Mouse (Mus musculus): ENCODE measurements around the gene Eif2b2.

Eif2b2 gene

DNA sequence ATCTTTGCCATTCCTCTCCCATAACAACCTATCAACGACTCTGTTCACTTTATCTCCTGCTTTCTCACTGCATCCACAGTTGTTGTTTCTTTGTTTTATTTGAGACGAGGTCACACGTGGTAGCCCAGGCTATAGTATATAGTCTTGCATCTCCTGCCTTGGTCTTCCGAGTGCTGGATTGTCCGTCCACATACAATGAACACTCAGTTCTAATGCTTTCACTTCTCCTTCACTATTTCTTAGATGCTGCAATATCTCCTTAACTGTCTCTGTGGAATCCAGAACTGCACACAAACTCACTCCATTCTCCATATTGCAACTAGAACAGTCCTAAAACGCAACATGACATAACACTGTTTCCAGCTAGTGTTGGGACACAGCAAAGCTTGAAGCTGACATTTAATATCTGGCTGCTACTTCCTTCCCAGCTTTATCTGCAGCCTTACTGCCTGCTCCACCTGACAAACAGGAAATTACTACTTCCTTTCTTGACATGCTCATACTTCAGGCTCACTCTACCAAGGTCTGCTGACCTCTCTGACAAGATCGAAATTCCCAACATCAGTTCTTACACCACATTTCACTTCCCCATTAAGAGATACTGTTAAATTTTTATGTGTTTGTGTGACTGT, 37.8 kb downstream of the Eif2b2 start:
- no peak for DNase-seq

DNA sequence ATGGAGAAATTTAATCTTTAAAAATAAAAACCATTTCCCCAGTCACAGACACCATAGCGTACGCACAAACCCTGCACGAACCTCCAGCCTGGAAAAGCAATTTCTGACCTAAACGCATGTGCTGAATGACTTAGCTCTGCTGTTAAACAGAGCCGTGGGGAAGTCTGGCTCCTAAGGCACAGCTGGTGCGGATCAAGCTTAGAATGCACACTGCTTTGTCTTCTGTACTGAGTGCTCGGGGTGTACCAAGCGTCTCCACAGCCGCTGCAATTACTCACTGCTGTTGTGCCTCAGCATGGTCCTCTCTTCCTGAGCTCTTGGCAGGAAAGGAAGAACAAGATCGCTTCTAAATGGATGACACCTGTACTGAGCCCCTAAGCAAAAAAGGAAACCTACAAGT, 43.2 kb downstream of the Eif2b2 start:
- no peak for DNase-seq

DNA sequence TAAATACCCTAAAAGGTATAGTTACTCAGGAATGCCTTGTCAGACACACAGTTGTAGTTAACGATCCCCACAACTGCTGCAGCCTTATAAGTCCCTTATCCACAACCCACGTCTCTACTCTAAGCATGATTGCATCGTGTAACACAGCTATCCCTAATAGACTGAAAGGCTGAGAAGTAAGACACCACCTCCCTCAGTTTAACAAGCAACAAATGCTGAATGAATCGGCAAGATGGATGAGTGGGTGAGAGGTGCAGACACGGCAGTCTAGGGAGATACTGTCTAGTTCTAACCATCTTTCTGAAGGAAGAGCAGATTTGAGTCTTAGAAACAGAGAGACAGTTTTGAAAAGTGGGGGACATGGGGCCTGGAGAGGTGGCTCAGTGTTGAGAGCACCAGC, 43.9 kb downstream of the Eif2b2 start:
- DNase-seq = no peak

DNA sequence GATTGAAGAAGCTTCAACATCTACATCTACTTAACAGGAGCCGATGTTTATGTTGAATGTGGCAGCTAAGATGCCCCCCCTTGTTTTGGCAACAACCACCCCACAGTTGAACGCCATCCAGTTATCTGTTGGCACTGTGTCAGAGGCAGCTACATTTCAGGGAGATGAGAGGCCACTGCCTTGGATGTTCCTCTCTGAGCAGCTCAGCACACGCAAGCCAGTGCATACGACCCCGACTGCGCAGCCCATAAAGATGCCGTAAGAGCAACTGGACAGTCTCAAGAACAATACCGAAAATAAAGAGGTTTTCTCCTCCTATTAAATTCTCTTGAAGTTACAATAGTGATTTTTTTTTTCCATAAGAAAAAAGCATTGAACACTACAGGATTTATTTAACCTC, 45.2 kb downstream of the Eif2b2 start:
- no peak for DNase-seq

DNA sequence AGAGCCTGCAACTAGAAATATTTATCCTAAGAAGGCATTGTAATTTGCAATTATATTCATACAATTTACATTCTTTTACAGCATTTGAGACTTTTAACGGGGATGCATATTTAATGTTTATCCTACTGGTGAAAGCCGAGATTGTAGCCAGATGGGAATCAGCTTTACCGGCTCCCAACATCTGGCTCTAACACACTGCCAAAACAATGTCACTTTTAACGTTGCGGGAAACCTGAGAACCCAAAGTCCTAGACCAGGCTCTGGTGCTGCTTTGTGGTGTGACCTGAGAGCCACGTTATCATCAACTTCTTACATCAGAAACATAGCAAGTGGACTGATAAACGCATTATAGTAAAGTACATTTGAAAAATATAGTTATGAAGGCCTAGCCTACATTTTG, 45.7 kb downstream of the Eif2b2 start:
- no peak for DNase-seq

DNA sequence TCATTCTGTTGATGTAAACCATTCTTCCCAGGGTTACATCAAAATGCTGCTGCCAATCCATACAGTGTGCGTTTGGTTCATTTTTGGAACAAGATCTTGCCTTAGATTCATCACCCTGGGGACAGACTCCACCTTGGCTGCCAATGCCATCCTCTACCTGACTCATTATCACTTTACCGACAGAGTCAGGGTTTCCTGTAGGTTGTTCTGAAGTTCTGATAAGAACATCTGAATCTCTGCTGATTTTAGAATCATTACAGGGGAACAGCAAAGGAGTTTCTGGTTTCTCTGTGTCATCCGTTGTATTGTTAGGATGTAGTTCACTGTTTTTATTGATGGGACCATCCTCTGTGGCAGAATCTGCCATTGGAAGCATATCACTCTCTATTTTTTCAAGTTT, 47.0 kb downstream of the Eif2b2 start:
- DNase-seq = no peak

DNA sequence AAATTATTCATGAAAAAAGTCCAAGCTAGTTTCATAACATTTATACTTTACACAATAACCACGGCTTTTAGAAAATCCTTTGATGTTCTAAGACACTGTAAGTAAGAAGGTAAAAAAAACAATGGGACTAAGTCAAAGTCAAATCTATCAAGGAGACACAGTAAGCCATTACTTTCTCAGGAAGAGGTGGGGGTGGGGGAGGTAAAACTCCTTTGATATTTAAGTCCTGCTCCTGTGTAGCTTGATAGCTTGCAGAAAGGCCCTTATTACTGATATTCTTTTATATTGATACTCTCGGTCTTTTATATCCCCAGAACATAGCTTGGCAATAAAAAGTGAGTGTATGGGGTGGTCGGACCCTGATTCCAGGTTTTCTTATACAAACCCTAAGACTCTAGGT, 50.5 kb downstream of the Eif2b2 start:
- no peak for DNase-seq

DNA sequence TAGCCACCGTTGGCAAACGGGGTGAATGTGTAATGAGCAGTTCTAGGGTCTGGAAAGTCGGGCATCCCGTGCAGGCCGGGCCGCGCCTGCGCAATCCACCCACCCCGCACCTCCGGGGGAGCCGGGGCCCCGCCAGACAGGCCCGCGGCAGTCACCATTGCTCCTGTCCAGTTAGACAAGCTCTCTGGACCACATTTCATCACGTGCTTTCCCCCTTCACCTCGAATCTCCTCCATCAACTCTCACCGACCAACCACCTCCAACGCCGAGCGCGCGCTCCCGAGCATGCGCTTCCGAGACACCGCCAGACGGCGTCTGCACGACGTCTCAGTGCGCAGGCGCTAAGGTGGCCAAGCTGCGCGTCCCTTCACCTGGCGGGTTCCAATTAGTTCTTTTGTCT, 51.0 kb downstream of the Eif2b2 start, which contains the start of gene Mlh3:
Gene Mlh3 (minus strand): TSS at position 281 of the 400 bp plus-strand sequence.
- DNase-seq = peak; percentile 97

DNA sequence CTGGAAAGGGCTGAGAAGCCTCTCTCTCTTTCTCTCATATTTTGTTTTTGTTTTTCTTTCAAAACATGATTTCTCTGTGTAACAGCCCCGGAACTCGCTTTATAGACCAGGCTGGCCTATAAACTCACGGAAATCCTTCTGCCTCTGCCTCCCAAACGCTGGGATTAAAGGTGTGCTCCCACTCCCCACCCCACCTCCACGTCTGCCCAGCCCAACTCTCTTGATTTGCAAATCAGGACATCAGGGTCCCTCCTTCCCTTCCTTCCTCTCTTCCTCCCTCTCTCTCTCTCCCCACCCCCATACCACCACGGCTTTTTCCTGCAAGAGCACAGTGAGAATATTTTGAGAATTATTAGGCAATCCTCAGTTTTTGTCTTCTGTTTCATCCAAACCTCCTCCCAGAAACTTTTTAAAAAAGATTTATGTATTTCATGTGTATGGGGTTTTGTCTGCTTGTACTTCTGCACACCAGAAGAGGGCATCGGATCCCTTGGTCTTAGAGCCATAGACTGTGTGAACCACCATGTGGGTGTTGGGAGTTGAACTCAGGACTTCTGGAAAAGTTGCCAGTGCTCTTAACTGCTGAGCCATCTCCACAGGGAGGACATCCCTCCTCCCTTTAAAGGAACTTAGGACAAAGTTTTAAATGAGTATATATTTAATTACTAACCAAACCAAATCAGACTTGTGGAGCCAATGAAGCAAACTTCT, 52.0 kb downstream of the Eif2b2 start:
- no peak for DNase-seq

DNA sequence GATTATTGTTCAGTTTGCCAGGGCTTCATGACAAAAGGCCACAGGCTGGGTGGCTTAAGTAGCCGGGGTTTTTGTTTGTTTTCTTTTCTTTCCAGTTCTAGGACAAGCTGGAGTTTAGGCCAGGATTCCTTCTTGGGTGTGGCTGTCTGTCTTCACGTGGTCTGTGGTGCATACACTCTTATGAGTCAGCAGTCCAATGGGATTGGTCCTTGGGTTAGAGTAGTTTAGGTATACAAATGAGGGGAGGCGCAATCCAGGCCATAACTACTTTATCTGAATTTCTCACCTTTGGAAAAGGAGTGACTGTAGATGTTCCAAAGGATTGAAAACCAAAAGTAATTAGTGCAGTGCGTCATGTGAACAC, 52.5 kb downstream of the Eif2b2 start:
- no peak for DNase-seq

DNA sequence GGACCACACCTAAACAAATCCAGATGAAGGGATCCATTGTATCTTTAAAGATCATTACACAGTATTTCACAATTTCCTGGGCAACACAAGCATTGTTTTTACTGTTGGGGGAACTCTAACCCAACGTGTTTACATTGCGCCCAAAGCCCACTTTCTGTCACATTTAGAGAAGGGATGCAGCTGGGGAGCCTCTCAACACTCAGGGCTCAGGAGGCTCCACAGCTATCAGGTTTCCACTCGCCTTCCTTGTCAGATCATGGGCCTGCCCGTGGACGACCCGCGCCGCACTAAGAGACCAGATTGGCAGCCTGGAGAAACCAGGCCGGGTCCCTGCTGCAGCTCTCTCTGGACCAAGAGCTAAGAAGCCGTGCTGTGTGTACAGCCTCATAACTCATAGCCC, 54.2 kb downstream of the Eif2b2 start:
- DNase-seq = no peak

Data from cerebellum, adult 9-11 months (tissue).